Mouse (Mus musculus): ENCODE measurements around the gene Csk. TPM values are rescaled to one million over a fixed set of nuclear protein-coding genes. Genes with fewer than 3 reads are reported as not detected.
A peak's percentile ranks its signal among the peaks of the same experiment; 100 is the strongest.

Csk gene
- 23.6 and 28.7 TPM in 2 replicates for polyA plus RNA-seq (2014; fragmentation: Nextera tagmentation; extraction: Ambion mirVana)

- H3K27ac ChIP-seq (ENCODE audit: low read depth): no peak within 1 kb of the TSS
- TF ChIP-seq CTCF (IDR thresholded peaks at IDR 0.05; ENCODE audit: low read depth): no peak
- no peaks in the 10 kb centered on the region for H3K9me3 ChIP-seq (ENCODE audit: low read depth, low read length)
- DNase-seq (no peak), ATAC-seq (ENCODE audit: insufficient read depth) (no peak)
- WGBS: 53% methylated on average over 5 of the region's 5 CpGs
- no peak within 1 kb of the TSS for H3K4me3 ChIP-seq (ENCODE audit: low read depth, low read length)
- peaks cover 7% of the 10 kb centered on the region; the same call in 1 of the 2 replicates for H3K27me3 ChIP-seq (ENCODE audit: insufficient read depth, low read length)
- no peak within 1 kb of the TSS for H3K9ac ChIP-seq
- H3K4me1 ChIP-seq (ENCODE audit: insufficient read depth): 0 out of 2 replicates have a peak, but pooled peaks cover 6% of the 10 kb centered on the region
- H3K4me2 ChIP-seq: no peak within 1 kb of the TSS
- H3K36me3 ChIP-seq (ENCODE audit: insufficient read depth): no peaks in the 10 kb centered on the region
Observed at GRCm38 (mm10) chr9:57653283-57653682, at the start of gene Csk. Gene Csk, minus strand, starts transcription at chr9:57653631.

DNA sequence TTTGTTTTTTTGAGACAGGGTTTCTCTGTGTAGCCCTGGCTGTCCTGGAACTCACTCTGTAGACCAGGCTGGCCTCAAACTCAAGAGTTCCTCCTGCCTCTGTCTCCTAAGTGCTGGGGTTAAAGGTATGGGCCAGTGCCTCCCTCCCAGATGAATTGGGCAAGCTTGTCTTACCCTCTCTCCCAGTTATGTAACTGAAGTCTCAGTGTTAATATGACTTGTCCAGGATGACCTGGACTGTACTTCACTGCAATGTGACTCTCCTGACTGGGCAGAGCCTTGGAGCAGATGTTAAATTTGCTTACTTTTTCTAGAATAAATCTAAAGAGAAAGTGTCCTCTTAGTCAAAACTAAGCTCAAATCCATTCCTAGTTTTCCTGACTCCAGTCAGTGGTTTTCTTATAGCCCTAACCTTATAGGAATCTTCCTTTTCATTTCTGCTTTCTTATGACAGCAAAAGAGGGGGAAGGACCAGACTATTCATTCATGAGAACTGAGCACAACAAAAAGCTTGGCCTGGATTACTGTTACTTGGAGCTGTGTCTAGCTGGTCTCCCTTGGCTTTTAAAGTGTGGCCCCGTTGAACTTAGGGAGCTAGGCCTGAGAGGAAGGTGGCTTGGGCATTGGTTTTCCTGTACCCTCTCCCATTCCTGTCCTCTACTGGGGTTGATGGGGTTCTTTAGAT lies 45.2 kb upstream of the Csk start:
- Histone ChIP-seq H3K9me3 (ENCODE audit: low read depth, low read length) (no peaks in the 10 kb centered on the region), H3K4me2 (no peak overlapping the region), H3K4me3 (ENCODE audit: low read depth, low read length) (no peak overlapping the region), H3K27ac (ENCODE audit: low read depth) (no peak overlapping the region), H3K4me1 (ENCODE audit: insufficient read depth) (peaks cover 9% of the 10 kb centered on the region; the same call in 1 of the 2 replicates), H3K36me3 (ENCODE audit: insufficient read depth) (no peaks in the 10 kb centered on the region), H3K9ac (no peak overlapping the region), H3K27me3 (ENCODE audit: insufficient read depth, low read length) (peaks cover 30% of the 10 kb centered on the region)
- 68% methylated on average over 1 of the region's 1 CpGs for WGBS
- no peak for ATAC-seq (ENCODE audit: insufficient read depth)
- DNase-seq: peak; percentile 42
- TF ChIP-seq CTCF (IDR thresholded peaks at IDR 0.05; ENCODE audit: low read depth): no peak

DNA sequence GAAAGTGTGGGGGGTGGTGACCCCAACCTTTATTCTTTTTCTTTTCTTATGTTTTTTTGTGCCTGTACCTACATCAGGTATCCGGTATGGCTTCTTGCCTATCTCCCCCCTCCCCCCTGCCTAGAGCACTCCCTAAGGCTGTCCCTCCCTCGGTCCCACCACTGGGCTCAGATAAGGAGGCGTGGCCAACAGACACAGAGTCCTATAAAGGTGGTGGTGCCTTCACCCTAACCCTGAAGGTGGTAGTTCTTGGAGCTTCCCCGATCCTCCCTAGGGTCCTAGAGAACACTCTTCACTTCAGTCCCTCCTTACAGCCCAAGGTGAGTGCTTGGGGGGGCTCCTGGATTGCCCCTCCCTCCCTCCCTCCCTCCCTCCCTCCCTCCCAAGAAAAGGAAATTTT lies 43.9 kb upstream of the Csk start:
- TF ChIP-seq CTCF (IDR thresholded peaks at IDR 0.05; ENCODE audit: low read depth): no peak
- WGBS: 14% methylated on average over 4 of the region's 4 CpGs

GRCm38 (mm10) chr9:57696380-57697285 lies 43.2 kb upstream of the Csk start:
- peak; percentile 20 for DNase-seq
- H3K4me3 ChIP-seq (ENCODE audit: low read depth, low read length): peak overlapping the region; percentile 36
- no peaks in the 10 kb centered on the region for H3K36me3 ChIP-seq (ENCODE audit: insufficient read depth)
- no peak; the same call in 1 of the 2 replicates for ATAC-seq (ENCODE audit: insufficient read depth)
- H3K4me1 ChIP-seq (ENCODE audit: insufficient read depth): peaks cover 9% of the 10 kb centered on the region; the same call in 1 of the 2 replicates
- 1% methylated on average over 42 of the region's 42 CpGs for WGBS
- no peak for TF ChIP-seq CTCF (IDR thresholded peaks at IDR 0.05; ENCODE audit: low read depth)
- no peak overlapping the region for H3K27ac ChIP-seq (ENCODE audit: low read depth)
- peak overlapping the region; percentile 25; the same call in 1 of the 2 replicates for H3K9ac ChIP-seq
- peaks cover 30% of the 10 kb centered on the region for H3K27me3 ChIP-seq (ENCODE audit: insufficient read depth, low read length)
- no peaks in the 10 kb centered on the region for H3K9me3 ChIP-seq (ENCODE audit: low read depth, low read length)
- H3K4me2 ChIP-seq: peak overlapping the region; percentile 72

More for the DNA sequence above, 43.9 kb upstream of the Csk start:
- Histone ChIP-seq H3K4me2 (no peak overlapping the region), H3K4me1 (ENCODE audit: insufficient read depth) (peaks cover 9% of the 10 kb centered on the region; the same call in 1 of the 2 replicates), H3K36me3 (ENCODE audit: insufficient read depth) (no peaks in the 10 kb centered on the region), H3K27ac (ENCODE audit: low read depth) (no peak overlapping the region), H3K27me3 (ENCODE audit: insufficient read depth, low read length) (peaks cover 30% of the 10 kb centered on the region), H3K9ac (no peak overlapping the region), H3K4me3 (ENCODE audit: low read depth, low read length) (no peak overlapping the region), H3K9me3 (ENCODE audit: low read depth, low read length) (no peaks in the 10 kb centered on the region)
- ATAC-seq (ENCODE audit: insufficient read depth): no peak
- DNase-seq: no peak

DNA sequence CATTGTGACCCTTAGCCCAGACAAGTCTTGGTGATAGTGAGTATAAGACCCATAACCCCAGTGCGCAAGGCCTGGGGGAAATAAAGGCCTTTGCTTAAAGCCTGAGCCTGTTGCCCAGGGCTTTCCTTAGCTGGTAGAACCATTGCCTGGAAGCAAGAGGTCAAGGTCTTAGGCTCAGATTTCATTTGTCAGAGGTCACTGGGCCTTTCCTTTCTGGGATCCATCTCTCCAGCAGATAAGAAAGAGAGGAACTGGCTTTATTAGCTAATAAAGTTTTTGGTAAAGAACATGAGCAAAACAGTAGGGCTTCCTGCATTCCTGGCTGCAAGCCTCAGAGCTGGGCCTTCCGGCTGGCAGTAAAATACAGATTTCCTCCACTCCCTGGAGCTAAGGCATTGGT lies 40.7 kb upstream of the Csk start:
- peak; percentile 13 for DNase-seq
- TF ChIP-seq CTCF (IDR thresholded peaks at IDR 0.05; ENCODE audit: low read depth): no peak
- 81% methylated on average over 2 of the region's 2 CpGs for WGBS

GRCm38 (mm10) chr9:57688606-57689005 lies 35.2 kb upstream of the Csk start:
- no peak overlapping the region for H3K27ac ChIP-seq (ENCODE audit: low read depth)
- no peak for TF ChIP-seq CTCF (IDR thresholded peaks at IDR 0.05; ENCODE audit: low read depth)
- no peaks in the 10 kb centered on the region for H3K36me3 ChIP-seq (ENCODE audit: insufficient read depth)
- no peak for DNase-seq
- no peak for ATAC-seq (ENCODE audit: insufficient read depth)
- no peaks in the 10 kb centered on the region for H3K4me1 ChIP-seq (ENCODE audit: insufficient read depth)
- H3K4me3 ChIP-seq (ENCODE audit: low read depth, low read length): no peak overlapping the region
- WGBS: 38% methylated on average over 2 of the region's 2 CpGs
- H3K4me2 ChIP-seq: no peak overlapping the region
- H3K9ac ChIP-seq: no peak overlapping the region
- no peaks in the 10 kb centered on the region for H3K27me3 ChIP-seq (ENCODE audit: insufficient read depth, low read length)
- H3K9me3 ChIP-seq (ENCODE audit: low read depth, low read length): no peaks in the 10 kb centered on the region

More for the DNA sequence above, 40.7 kb upstream of the Csk start:
- Histone ChIP-seq H3K27me3 (ENCODE audit: insufficient read depth, low read length) (peaks cover 30% of the 10 kb centered on the region), H3K4me3 (ENCODE audit: low read depth, low read length) (no peak overlapping the region), H3K4me1 (ENCODE audit: insufficient read depth) (peaks cover 9% of the 10 kb centered on the region; the same call in 1 of the 2 replicates), H3K9ac (no peak overlapping the region), H3K36me3 (ENCODE audit: insufficient read depth) (no peaks in the 10 kb centered on the region), H3K4me2 (no peak overlapping the region), H3K27ac (ENCODE audit: low read depth) (no peak overlapping the region), H3K9me3 (ENCODE audit: low read depth, low read length) (no peaks in the 10 kb centered on the region)
- no peak for ATAC-seq (ENCODE audit: insufficient read depth)

GRCm38 (mm10) chr9:57688158-57688557 lies 34.7 kb upstream of the Csk start:
- no peak overlapping the region for H3K27ac ChIP-seq (ENCODE audit: low read depth)
- ATAC-seq (ENCODE audit: insufficient read depth) (no peak), DNase-seq (peak; percentile 45)
- no peaks in the 10 kb centered on the region for H3K36me3 ChIP-seq (ENCODE audit: insufficient read depth)
- WGBS: 33% methylated on average over 2 of the region's 2 CpGs
- no peak overlapping the region for H3K4me2 ChIP-seq
- no peak overlapping the region for H3K9ac ChIP-seq
- no peak overlapping the region for H3K4me3 ChIP-seq (ENCODE audit: low read depth, low read length)
- no peaks in the 10 kb centered on the region for H3K27me3 ChIP-seq (ENCODE audit: insufficient read depth, low read length)
- H3K9me3 ChIP-seq (ENCODE audit: low read depth, low read length): no peaks in the 10 kb centered on the region
- H3K4me1 ChIP-seq (ENCODE audit: insufficient read depth): no peaks in the 10 kb centered on the region
- TF ChIP-seq CTCF (IDR thresholded peaks at IDR 0.05; ENCODE audit: low read depth): peak; percentile 58
